Mouse (Mus musculus): ENCODE data around the gene Relb.

Gene Relb

DNA sequence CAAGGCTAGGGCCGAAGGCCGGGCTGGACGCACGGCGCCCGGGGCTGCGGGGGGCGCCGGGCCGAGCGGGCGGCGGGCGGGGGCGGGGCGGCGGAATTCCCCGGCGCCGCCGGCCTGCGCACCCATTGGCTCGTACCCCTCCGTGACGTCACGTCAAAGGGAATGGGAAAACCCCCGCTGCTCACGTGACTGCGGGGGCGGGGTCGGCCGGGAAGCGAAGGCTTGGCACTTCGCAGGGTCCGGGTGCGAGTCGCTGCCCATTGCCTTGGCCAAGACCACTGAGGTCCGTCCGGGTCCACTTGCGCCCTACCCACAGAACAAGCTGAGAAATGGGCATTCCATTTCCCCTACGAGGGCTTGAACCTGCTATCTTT, at the start of gene Relb:
TSS of gene Relb (minus strand) at position 78 of the 374 bp plus-strand sequence.
- in situ Hi-C loops (cut with MboI) = no loop called here

DNA sequence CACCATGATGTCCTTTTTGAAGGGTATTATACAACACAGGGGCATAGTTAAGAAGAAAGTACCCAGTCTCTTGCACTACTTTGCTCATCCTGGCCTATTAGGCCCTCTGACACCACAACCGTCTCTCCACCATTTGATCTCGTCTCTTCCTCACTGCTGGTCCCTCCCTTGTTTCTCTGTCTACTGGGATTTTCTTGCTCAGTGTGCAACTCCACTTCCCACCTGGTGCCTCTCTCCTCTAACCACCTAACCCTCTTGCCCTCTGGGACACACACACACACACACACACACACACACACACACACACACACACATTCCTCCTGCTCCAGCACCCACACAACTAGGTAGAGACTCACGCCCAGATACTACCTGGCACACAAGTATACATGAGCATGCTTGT, 49.7 kb upstream of the Relb start:
- in situ Hi-C loops (cut with MboI) = no loop called here

DNA sequence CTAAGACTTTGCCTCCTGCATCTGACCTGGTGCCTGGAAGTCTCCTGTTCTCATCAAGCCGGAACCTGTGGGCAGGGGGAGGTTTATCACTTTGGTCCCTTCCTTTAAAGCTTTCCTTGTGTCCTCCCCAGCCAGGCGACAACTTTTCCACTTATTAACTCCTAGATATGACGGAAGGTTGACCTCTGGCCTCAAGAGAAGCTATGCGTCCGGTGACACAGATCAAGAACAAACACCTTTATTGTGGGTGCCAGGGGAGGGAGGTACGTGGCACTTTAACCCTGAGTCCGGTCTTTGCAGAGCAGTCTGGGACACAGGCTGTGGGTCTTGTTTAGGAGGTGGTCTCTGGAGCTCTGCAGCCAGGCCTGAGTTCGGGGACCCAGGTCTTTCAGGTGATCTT, 48.6 kb upstream of the Relb start, which contains the start of gene Apoc2:
TSS of gene Apoc2 (minus strand) at position 70 of the 400 bp plus-strand sequence.
- in situ Hi-C loops (cut with MboI) = no loop called here

DNA sequence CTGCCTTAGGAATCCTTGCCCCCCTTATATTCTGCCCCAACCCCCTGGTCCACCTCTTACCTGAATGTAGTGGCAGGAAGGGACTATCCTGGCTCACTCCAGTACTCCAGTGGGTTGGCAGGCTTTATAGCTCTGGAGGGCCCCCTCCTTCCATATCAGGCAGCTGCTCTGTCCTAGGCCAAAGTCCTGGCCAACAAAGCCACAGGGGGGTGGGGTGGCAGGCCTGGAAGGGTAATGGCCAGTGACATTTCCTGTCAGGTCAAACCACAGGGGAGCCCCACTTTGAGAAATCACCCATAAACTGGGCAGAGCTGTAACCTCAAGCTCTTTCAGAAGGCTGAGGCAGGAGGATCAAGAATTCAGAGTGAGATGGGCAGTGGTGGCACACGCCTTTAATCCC, 47.4 kb upstream of the Relb start:
- in situ Hi-C loops (cut with MboI) = no loop called here

DNA sequence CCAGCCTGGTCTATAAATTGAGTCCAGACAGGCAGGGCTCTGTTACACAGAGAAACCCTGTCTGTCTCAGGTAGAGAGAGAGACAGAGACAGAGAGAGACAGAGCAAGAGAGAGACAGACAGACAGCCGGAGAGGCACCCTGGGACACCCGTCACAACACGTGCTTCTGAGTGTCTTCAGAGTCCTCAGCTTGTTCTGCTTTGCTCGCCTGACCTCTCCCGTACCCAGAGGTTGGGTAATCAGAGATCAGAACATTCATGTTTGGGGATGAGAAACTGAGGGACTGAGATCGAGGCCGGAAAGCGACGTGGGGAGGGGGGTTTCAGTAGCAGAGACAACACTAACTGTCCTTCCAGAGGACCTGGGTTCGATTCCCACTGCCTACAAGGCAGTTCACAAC, 46.6 kb upstream of the Relb start:
- in situ Hi-C loops (cut with MboI) = no loop called here

DNA sequence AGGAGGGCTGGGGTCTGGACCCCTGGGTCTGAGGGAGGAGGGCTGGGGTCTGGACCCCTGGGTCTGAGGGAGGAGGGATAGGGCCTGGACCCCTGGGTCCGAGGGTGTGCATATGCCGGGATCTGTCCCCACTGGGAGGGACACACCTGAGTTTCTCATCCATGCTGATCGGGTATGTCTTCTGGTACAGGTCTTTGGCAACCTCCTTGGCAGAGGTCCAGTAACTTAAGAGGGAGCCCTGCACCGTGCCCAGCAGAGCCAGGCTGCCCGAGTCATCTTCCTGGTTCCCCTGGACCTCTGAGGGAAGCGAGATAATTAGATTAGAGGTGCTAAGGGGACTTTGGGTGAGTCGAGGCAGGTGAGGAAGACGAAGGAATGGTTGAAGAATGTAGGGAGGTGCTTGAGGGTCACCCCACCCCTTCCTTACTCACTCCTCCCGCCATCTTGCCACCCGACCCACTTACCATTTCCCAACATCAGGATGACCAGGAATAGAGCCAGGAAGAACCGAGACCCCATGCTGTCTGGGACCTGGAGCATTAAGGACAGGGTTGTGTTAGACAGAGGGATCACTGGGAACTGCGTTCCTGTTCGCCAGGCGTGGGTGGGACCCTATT, 44.0 kb upstream of the Relb start:
- in situ Hi-C loops (cut with MboI) = no loop called here

DNA sequence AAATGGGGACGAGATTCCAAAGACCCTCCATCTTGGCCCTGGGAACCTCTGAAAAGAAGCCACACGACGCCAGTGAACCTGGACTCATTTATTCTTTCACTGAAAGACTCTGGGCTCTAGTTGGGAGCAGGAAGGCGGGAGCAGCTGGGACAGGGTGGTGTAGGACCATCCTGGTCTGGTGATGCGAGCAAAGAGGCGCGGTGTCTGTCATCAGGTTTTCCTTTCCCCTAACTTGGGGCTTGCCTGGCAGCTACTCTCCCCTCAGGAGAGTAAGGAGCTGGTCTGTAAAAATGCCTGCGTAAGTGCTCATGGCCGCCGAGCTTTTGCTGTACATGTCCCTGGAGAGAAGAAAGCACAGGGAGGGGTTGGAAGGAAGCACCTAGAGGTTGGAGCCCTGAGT, 42.3 kb upstream of the Relb start:
- in situ Hi-C loops (cut with MboI) = no loop called here

DNA sequence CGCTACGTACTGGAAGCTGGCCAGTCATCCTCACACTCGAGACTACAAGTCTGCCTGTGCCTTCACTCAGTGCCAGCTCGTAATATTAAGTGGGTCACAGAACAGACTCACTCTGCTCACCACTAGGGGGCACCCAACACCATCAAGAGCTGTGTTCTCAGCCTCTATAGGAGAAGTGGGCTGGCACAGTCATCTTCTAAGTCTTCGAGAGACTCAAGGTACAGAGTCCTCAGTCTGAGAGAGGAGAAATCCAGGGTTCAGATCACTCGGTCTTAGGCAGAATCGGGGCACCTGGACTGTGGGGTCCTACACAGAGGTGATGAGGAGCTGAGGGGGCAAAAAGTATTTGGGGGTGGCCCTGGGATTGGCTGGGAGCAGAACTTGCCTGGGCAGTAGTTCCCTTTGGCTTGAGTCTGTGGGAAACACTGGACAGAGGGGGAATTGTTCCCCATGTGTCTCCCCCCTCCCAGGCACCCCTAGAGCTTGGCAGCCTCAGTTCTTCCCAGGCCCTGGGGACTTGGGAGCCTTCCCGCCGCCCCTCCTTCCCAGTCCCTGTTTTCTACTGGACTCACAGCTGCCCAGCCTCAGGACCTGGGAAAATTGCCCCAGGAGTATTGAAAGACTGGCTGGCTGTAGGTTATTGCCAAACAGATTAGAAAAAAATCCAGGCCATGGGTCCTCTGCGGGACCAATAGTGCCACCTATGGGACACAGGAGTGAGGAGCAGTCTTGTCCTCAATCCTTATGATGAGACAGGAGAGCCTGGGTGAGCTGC, 39.9 kb upstream of the Relb start:
- in situ Hi-C loops (cut with MboI) = loop anchor here (5.0 kb wide), 1 partner anchor 43 kb away; no protein-coding TSS in a partner anchor

DNA sequence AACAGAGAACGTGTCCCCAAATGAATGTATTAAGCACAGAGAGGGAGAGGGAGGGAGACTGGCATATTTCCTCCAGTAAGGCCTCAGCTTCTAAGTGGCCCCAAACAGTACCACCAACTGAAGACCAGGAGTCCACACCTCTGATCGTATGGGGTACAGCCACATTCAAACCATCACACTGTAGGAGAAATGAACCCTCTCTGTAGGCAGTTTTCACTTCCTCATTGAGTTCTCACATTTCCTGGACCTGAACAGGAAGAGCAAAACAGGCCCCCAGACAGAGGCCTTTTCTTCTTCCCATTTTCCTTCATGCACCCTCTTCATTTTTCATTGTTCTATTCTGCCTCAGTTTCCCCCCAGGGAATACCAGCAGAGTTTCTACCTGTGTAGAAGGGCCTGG, 38.2 kb upstream of the Relb start:
- in situ Hi-C loops (cut with MboI) = loop anchor here (5.0 kb wide), 1 partner anchor 45 kb away; no protein-coding TSS in a partner anchor

DNA sequence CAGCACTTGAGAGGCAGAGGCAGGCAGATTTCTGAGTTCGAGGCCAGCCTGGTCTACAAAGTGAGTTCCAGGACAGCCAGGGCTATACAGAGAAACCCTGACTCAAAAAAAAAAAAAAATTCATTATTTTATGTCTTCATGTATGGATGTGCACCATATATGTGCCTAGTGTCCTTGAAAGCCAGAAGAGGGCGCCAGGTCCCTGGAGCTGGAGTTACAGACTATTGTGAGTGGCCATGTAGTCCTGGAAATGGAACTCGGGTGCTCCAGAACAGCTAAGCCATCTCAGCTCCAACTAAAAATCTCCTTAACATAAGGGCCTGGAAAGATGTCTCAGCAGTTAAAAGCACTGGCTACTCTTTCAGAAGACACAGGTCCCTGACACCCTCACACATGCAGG, 37.5 kb upstream of the Relb start:
- in situ Hi-C loops (cut with MboI) = loop anchor here (5.0 kb wide), 1 partner anchor 46 kb away; no protein-coding TSS in a partner anchor

DNA sequence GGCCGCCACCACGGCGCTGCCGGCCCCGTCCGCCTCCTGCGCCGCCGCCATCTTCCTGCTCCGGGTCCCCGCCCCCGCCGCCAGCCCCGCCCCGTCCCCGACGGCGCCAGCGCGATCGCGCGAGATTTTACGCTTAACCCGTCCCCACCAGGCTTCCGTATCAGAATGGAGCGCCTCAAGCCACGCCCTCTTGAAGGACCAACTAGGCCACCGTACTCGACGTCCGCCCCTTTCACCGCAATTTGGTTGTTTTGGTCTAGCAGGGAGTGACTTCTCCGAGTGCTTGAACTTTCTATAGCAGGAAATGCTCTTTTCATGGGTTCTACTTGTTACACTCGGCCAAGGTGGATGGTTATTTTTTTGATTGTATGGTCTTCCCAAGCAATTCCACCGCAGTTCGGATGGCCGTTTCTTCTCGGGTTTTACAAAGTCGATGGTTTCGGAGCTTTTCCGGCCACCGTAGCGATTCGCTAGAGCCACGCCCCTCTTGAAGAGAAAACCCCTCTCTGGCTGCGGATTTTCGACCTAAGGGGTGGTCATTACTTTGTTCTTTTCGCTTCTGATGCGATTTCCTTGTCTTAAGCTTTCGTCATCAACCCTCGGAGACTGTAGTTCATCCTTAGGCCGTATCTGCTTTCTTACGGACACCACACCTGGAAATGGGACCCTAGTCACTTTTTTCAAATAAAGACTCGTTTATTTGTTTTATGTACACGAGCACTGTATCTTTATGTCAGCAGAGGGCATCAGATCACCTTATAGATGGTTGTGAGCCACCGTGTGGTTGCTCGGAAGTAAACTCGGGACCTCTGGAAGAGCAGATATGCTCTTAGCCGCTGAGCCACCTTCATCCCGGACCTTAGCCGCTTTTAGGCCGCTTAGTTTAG, 36.0 kb upstream of the Relb start, which contains the start of gene Clptm1:
TSS of gene Clptm1 (minus strand) at position 79 of the 887 bp plus-strand sequence.
- in situ Hi-C loops (cut with MboI) = loop anchor here (5.0 kb wide), 2 partner anchors 47 to 48 kb away; no protein-coding TSS in a partner anchor

DNA sequence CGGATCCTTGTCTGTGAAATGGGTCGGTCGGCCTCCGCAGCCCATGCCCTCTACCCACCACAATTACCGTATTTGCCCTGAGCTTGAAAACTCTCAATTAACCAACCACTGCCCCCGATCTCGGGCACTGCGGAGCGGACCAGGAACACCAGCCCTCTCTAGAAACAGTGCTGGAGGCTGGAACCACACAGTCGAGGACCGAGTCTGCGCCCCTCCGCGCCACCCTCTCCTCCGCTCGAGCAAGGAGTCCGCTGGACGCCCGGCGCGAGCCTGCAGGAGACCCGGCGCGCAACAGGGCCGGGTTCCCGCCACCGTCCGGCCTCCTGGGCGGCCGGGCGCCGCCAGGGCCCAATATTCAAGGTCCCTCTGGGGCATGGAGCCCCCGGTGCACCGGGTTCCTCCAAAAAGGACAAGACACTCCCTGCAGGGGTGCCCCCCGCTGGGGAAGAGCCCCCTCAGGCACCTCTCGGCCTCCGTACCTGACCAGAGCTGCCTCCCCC, 35.3 kb upstream of the Relb start:
- in situ Hi-C loops (cut with MboI) = loop anchor here (5.0 kb wide), 1 partner anchor 47 kb away; no protein-coding TSS in a partner anchor

DNA sequence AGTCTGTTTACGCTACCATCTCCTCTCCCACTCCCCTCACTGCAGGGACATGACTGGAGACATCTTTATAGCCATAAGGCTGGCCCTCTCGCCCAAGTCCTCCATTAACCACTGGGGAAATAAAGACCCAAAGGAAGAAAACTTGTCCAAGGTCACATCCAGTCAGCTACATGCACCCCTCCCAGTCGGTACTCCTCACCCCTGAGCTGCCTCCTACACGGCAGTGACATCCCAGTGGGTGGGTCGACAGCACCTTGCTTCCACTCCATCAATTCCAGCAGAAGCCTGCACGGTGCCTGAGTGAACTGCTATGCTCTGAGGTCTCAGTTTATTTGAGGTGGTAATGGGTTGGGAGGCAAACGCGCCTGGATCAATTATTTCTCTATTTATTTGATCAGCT, 34.7 kb upstream of the Relb start:
- in situ Hi-C loops (cut with MboI) = loop anchor here (5.0 kb wide), 1 partner anchor 47 kb away; no protein-coding TSS in a partner anchor

DNA sequence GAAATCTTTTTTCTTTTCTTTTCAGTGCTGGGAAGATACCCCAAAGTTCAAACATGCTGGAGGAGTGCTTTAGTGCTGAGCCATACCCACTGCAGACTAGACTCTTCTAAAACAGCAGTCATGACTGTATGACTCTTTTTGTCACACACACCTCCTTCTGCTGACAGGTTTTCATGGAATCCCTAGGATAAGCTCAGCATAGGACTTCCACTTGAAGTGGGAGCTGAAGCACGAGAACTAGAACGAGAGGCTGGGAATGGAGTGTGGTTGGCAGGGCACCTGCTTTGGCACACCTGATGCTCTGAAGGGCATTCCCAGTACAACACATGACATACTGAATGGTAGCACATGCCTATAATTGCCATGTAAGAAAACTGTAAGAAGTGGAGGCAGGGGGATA, 23.4 kb upstream of the Relb start:
- in situ Hi-C loops (cut with MboI) = no loop called here

DNA sequence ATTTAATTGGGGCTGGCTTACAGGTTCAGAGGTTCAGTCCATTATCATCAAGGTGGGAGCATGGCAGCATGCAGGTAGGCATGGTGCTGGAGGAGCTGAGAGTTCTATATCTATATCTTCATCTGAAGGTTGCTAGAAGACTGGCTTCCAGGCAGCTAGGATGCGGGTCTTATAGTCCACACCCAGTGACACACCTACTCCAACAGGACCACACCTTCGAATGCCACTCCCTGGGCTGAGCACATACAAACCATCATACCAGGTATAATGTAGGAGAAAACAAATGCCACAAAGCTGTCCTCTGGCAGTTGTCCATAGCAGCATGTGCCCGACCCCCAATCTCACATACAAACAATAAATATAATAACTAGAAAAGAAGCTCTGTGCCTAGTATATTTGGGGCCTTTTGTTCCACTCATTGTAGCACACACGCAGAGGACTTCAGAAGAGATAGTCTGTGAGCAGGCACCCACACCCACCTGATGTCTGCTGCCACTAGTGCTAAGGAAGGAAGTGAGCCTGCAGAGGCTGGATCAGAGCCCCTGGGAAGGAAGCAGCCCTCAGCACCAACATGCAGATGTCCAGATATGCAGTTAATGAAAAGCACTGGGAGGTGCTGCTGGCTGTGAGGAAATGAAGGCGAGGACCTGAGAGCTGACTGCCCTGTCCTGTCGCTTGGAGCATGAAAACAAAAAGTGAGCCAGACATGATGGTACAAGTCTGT, 22.0 kb upstream of the Relb start:
- in situ Hi-C loops (cut with MboI) = no loop called here

DNA sequence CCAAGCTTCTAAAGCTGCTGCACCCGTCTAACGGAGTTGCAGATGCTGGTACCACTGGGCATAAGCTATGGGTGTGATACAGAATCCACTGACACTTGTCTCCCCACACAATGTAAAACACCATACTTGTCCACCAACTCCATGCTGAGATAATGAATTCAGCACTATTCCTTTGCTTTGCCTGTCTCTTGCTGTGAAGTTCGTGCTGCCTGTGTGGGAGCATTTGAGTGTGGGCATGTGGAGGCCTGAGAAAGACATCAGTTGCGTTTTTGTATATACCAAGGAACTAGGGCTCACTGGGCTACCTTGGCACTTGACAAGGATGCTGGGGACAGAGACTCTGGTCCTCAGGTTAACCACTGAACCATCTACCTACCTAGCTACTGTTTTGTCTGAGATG, 12.0 kb upstream of the Relb start:
- in situ Hi-C loops (cut with MboI) = no loop called here

DNA sequence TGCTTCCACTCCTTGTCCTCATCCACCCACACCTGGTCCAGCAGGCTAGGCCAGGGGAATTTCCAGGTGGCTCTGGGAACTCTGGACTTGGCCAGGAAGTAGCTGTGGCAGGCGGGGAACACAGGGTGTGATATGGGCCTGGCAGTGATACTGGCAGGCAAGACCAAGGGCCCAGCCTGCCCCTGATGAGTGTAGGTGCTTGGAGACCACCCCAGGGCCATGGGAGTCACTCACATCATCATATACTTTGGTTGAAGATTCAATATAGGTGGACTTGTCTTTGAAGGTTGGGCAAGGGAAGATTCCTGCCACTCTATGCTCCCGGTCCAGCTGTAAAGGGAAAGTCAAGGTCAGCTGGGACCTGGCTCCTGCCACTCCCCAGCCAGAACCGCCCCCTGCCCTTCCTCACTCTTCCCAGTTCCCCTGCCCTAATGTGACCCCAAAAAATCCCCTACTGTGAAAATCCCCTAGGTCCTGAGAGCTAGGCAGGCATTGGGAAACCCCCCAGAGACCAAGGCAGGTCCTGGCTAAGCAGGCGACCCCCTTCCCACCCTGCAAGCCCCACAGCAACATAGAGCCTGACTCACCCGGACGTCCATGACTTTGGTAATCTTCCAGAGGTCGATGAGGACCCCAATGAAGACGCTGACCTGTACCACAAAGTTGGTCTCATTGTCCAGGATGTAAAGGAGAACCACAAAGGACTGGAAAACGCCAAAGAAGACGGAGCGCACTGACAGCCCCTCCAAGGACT, 6.0 kb upstream of the Relb start:
- in situ Hi-C loops (cut with MboI) = no loop called here

DNA sequence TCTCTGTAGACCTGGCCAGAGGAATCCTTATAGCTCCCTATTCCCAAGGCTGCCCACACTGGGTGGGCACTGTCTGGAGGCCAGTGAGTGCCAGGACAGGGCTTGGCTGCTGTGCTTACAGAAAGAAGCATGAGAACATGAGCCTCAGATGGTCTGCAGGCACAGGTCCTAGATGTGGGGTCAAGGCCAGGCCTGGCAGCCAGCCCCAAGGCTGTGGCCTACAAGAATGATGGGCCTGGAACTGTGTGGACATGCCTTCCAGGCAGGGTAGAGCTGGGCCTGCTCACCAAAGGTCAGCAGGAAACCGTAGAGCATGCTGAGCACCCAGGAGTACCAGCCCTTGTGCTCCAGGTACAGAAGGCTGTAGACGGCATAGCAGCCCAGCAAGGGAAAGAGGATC, 5.4 kb upstream of the Relb start:
- in situ Hi-C loops (cut with MboI) = no loop called here

DNA sequence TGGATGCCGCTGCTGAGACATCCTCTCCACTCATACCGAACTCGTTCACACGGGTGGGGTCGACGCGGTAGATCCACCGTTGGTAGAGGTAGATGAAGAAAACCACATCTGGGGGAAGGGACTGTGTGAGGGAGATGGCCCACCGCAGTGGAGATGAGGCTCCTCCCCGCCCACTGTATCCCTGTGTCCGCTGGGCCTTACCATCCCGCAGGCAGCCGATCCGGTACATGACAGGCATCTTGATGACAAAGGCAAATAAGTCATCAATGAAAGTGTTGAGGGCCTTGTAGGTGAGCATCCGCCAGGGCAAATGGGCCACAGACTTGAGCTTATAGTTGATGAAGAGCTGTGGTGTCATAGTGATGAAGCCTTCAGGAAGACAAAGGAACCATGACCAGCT, 4.6 kb upstream of the Relb start:
- in situ Hi-C loops (cut with MboI) = no loop called here

DNA sequence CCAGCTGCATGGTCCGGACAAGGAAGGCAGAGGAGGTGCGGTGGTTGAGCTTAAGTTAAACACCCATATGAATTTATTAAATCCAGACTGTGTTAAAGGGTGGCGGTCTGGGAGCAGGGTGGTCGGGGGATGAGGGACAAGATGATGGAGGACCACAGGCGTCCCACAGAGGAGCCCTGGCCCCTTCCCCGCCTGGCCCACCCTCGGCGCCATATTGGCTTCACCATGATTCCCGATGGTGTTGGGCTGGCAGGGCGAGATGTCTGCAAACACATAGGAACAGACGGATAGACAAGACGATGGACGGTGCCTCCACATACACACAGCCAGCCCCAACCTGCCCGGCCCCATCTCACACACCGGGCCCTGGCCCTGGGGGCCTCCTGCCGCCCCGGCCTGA, 4.0 kb upstream of the Relb start:
- in situ Hi-C loops (cut with MboI) = no loop called here

DNA sequence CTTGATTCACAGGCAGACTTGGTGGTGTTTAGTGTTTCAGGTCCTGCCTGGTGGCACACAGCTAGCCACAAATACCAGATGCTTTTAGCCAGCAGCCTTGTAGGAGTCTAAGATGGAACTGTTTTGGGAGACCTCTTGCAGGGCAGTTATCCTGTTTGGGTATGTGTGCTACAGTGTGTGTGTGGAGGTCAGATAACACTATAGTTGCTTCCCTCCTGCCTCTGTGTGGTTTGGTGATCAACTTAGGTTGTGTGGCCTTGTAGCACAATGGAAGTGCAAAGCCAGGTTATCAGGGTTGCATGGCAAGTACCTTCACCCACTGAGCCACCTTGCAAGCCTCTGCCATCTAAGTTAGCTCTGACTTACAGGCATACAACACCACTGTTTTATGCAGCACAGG, 3.5 kb upstream of the Relb start:
- in situ Hi-C loops (cut with MboI) = no loop called here
